Mouse (Mus musculus): ENCODE measurements at regions not wholly inside any gene's neighbourhood (a gene's known extent, or its start where the extent isn't known, plus 50 kb on each side); places are given as distances from the start of the nearest gene placed in this dataset.

GRCm38 (mm10) chr4:127750781-127751180 lies 220.0 kb downstream of the CK137956 start:
- ATAC-seq (ENCODE audit: insufficient read depth, low read depth) = no peak
- 68% methylated on average over 3 of the region's 3 CpGs for WGBS
- H3K27ac ChIP-seq (ENCODE audit: low read depth) = no peak overlapping the region
- H3K4me2 ChIP-seq (ENCODE audit: low read depth, low read length) = no peak overlapping the region
- no peak overlapping the region for H3K4me3 ChIP-seq (ENCODE audit: low read depth, low read length)
- H3K9me3 ChIP-seq (replicated peaks; ENCODE audit: control insufficient read depth, low read length) = no peaks in the 10 kb centered on the region
- H3K36me3 ChIP-seq (replicated peaks; ENCODE audit: control insufficient read depth, insufficient read depth, low read length) = no peaks in the 10 kb centered on the region
- DNase-seq (ENCODE audit: low spot score) = no peak
- H3K27me3 ChIP-seq (ENCODE audit: control insufficient read depth, insufficient read depth, low read length) = no peaks in the 10 kb centered on the region
- no peak for TF ChIP-seq EP300 (IDR thresholded peaks at IDR 0.05; ENCODE audit: low read depth)
- no peak for TF ChIP-seq CTCF (IDR thresholded peaks at IDR 0.05; ENCODE audit: low read depth)
- H3K9ac ChIP-seq (replicated peaks; ENCODE audit: low read depth, low read length) = no peak overlapping the region
- H3K4me1 ChIP-seq (ENCODE audit: control insufficient read depth, insufficient read depth) = no peaks in the 10 kb centered on the region

- Histone ChIP-seq H3K36me3 (replicated peaks; ENCODE audit: control insufficient read depth, insufficient read depth, low read length) (no peaks in the 10 kb centered on the region), H3K4me3 (ENCODE audit: low read depth, low read length) (no peak overlapping the region), H3K9me3 (replicated peaks; ENCODE audit: control insufficient read depth, low read length) (no peaks in the 10 kb centered on the region), H3K4me1 (ENCODE audit: control insufficient read depth, insufficient read depth) (no peaks in the 10 kb centered on the region), H3K9ac (replicated peaks; ENCODE audit: low read depth, low read length) (no peak overlapping the region), H3K27me3 (ENCODE audit: control insufficient read depth, insufficient read depth, low read length) (no peaks in the 10 kb centered on the region), H3K4me2 (ENCODE audit: low read depth, low read length) (no peak overlapping the region), H3K27ac (ENCODE audit: low read depth) (no peak overlapping the region)
- TF ChIP-seq EP300 (IDR thresholded peaks at IDR 0.05; ENCODE audit: low read depth) = no peak
- no peak for TF ChIP-seq CTCF (IDR thresholded peaks at IDR 0.05; ENCODE audit: low read depth)
- 63% methylated on average over 5 of the region's 5 CpGs for WGBS
- DNase-seq (ENCODE audit: low spot score) = no peak
- ATAC-seq (ENCODE audit: insufficient read depth, low read depth) = no peak
These were observed 222.9 kb downstream of the CK137956 start for GRCm38 (mm10) chr4:127747876-127748275.

- ATAC-seq (ENCODE audit: insufficient read depth, low read depth) = no peak
- TF ChIP-seq EP300 (IDR thresholded peaks at IDR 0.05; ENCODE audit: low read depth) = no peak
- no peak for TF ChIP-seq CTCF (IDR thresholded peaks at IDR 0.05; ENCODE audit: low read depth)
- 40% methylated on average over 2 of the region's 2 CpGs for WGBS
These were observed 234.0 kb downstream of the CK137956 start for GRCm38 (mm10) chr4:127736781-127737180.

GRCm38 (mm10) chr4:127736151-127736550 lies 234.6 kb downstream of the CK137956 start:
- no peak overlapping the region for H3K9ac ChIP-seq (replicated peaks; ENCODE audit: low read depth, low read length)
- no peak overlapping the region for H3K4me2 ChIP-seq (ENCODE audit: low read depth, low read length)
- DNase-seq (ENCODE audit: low spot score) (no peak), ATAC-seq (ENCODE audit: insufficient read depth, low read depth) (no peak)
- H3K4me1 ChIP-seq (ENCODE audit: control insufficient read depth, insufficient read depth) = no peaks in the 10 kb centered on the region
- no peak overlapping the region for H3K27ac ChIP-seq (ENCODE audit: low read depth)
- H3K9me3 ChIP-seq (replicated peaks; ENCODE audit: control insufficient read depth, low read length) = no peaks in the 10 kb centered on the region
- no peak overlapping the region for H3K4me3 ChIP-seq (ENCODE audit: low read depth, low read length)
- no peak for TF ChIP-seq EP300 (IDR thresholded peaks at IDR 0.05; ENCODE audit: low read depth)
- no peak for TF ChIP-seq CTCF (IDR thresholded peaks at IDR 0.05; ENCODE audit: low read depth)
- H3K27me3 ChIP-seq (ENCODE audit: control insufficient read depth, insufficient read depth, low read length) = no peaks in the 10 kb centered on the region
- no peaks in the 10 kb centered on the region for H3K36me3 ChIP-seq (replicated peaks; ENCODE audit: control insufficient read depth, insufficient read depth, low read length)
- 51% methylated on average over 5 of the region's 5 CpGs for WGBS

More at GRCm38 (mm10) chr4:127736781-127737180, 234.0 kb downstream of the CK137956 start:
- no peak overlapping the region for H3K4me2 ChIP-seq (ENCODE audit: low read depth, low read length)
- no peaks in the 10 kb centered on the region for H3K27me3 ChIP-seq (ENCODE audit: control insufficient read depth, insufficient read depth, low read length)
- no peaks in the 10 kb centered on the region for H3K36me3 ChIP-seq (replicated peaks; ENCODE audit: control insufficient read depth, insufficient read depth, low read length)
- H3K4me3 ChIP-seq (ENCODE audit: low read depth, low read length) = no peak overlapping the region
- no peaks in the 10 kb centered on the region for H3K4me1 ChIP-seq (ENCODE audit: control insufficient read depth, insufficient read depth)
- no peak for DNase-seq (ENCODE audit: low spot score)
- no peak overlapping the region for H3K9ac ChIP-seq (replicated peaks; ENCODE audit: low read depth, low read length)
- H3K27ac ChIP-seq (ENCODE audit: low read depth) = no peak overlapping the region
- H3K9me3 ChIP-seq (replicated peaks; ENCODE audit: control insufficient read depth, low read length) = no peaks in the 10 kb centered on the region

GRCm38 (mm10) chr4:127734641-127735040 lies 236.1 kb downstream of the CK137956 start:
- Histone ChIP-seq H3K4me1 (ENCODE audit: control insufficient read depth, insufficient read depth) (no peaks in the 10 kb centered on the region), H3K9ac (replicated peaks; ENCODE audit: low read depth, low read length) (no peak overlapping the region), H3K27ac (ENCODE audit: low read depth) (no peak overlapping the region), H3K4me3 (ENCODE audit: low read depth, low read length) (no peak overlapping the region), H3K9me3 (replicated peaks; ENCODE audit: control insufficient read depth, low read length) (no peaks in the 10 kb centered on the region), H3K4me2 (ENCODE audit: low read depth, low read length) (no peak overlapping the region), H3K36me3 (replicated peaks; ENCODE audit: control insufficient read depth, insufficient read depth, low read length) (no peaks in the 10 kb centered on the region), H3K27me3 (ENCODE audit: control insufficient read depth, insufficient read depth, low read length) (no peaks in the 10 kb centered on the region)
- WGBS = 64% methylated on average over 8 of the region's 8 CpGs
- TF ChIP-seq EP300 (IDR thresholded peaks at IDR 0.05; ENCODE audit: low read depth) (no peak), CTCF (IDR thresholded peaks at IDR 0.05; ENCODE audit: low read depth) (no peak)
- ATAC-seq (ENCODE audit: insufficient read depth, low read depth) = no peak
- no peak for DNase-seq (ENCODE audit: low spot score)

GRCm38 (mm10) chr4:127718661-127719060 lies 252.1 kb downstream of the CK137956 start:
- Histone ChIP-seq H3K9ac (replicated peaks; ENCODE audit: low read depth, low read length) (no peak overlapping the region), H3K9me3 (replicated peaks; ENCODE audit: control insufficient read depth, low read length) (no peaks in the 10 kb centered on the region), H3K4me3 (ENCODE audit: low read depth, low read length) (no peak overlapping the region), H3K27ac (ENCODE audit: low read depth) (no peak overlapping the region), H3K4me2 (ENCODE audit: low read depth, low read length) (no peak overlapping the region), H3K27me3 (ENCODE audit: control insufficient read depth, insufficient read depth, low read length) (no peaks in the 10 kb centered on the region), H3K36me3 (replicated peaks; ENCODE audit: control insufficient read depth, insufficient read depth, low read length) (no peaks in the 10 kb centered on the region), H3K4me1 (ENCODE audit: control insufficient read depth, insufficient read depth) (no peaks in the 10 kb centered on the region)
- ATAC-seq (ENCODE audit: insufficient read depth, low read depth) (no peak), DNase-seq (ENCODE audit: low spot score) (no peak)
- WGBS = 62% methylated on average over 5 of the region's 5 CpGs
- TF ChIP-seq EP300 (IDR thresholded peaks at IDR 0.05; ENCODE audit: low read depth) (no peak), CTCF (IDR thresholded peaks at IDR 0.05; ENCODE audit: low read depth) (no peak)
